Mouse (Mus musculus) T-helper 17 cell (primary cell): ENCODE measurements at regions not wholly inside any gene's neighbourhood (a gene's known extent, or its start where the extent isn't known, plus 50 kb on each side); places are given as distances from the start of the nearest gene placed in this dataset.

ENCODE experiments used
- in situ Hi-C, 2 experiments: fragments of 300-600 bp; cut with MboI, MseI; formaldehyde crosslinking; loops; 1 replicate in 1 of 2; 2 replicates in 1 of 2; pipeline ENCODE4 v1.15.1; 2025; ENCODE audit warnings: high pct_unique_total_duplicates in 2 of 2

- in situ Hi-C loops = loop anchor here in 1 of 2 experiments (5.0 kb wide), 1 partner anchor 92 kb away; no protein-coding TSS in a partner anchor
These were observed 476.1 kb upstream of the Olfr161 start for GRCm38 (mm10) chr16:3114473-3115335.

- in situ Hi-C loops = loop anchor here in 1 of 2 experiments (5.0 kb wide), 1 partner anchor 93 kb away; no protein-coding TSS in a partner anchor
These were observed 475.3 kb upstream of the Olfr161 start for GRCm38 (mm10) chr16:3115336-3116112.

- in situ Hi-C loops = loop anchor here in 1 of 2 experiments (5.0 kb wide), 1 partner anchor 94 kb away; no protein-coding TSS in a partner anchor
These were observed 474.7 kb upstream of the Olfr161 start for GRCm38 (mm10) chr16:3116113-3116511.

DNA sequence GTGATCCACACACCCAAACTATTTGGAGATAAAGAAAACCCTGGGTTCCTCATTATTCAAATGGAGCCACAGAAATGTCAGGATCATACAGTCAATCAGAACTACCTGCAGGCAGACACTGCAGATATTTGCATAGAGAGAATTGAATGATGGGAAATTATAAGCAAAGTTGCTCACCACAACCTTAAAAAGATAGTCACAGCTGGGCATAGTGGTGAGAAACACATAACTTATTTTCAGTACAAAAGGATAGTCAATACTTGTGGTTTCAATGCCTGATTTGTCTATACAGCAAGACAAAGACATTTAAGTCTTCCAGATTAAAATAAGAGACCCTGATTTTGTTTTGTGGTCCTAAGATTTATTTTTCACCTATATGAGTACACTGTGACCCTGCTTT is 469.6 kb upstream of the Olfr161 start:
- in situ Hi-C loops = loop anchor here in 1 of 2 experiments (10.0 kb wide), 1 partner anchor 384 kb away; no protein-coding TSS in a partner anchor

GRCm38 (mm10) chr16:3122145-3122860 is 468.5 kb upstream of the Olfr161 start:
- in situ Hi-C loops = loop anchor here in 1 of 2 experiments (10.0 kb wide), 1 partner anchor 382 kb away; no protein-coding TSS in a partner anchor

GRCm38 (mm10) chr16:3122861-3123477 is 467.9 kb upstream of the Olfr161 start:
- in situ Hi-C loops = loop anchor here in 1 of 2 experiments (10.0 kb wide), 1 partner anchor 382 kb away; no protein-coding TSS in a partner anchor

- in situ Hi-C loops = loop anchor here (5.0 to 10.0 kb wide), 2 partner anchors 210 to 377 kb away; no protein-coding TSS in a partner anchor
These were observed 463.5 kb upstream of the Olfr161 start for GRCm38 (mm10) chr16:3127317-3127716.
